Mouse (Mus musculus) yolk sac, embryonic 10.5 days (tissue): ENCODE measurements around the gene Tenm3.

Experiments used
- DNase-seq: peaks from one replicate; pipeline ENCODE4 v3.0.0-alpha.2; 2017; ENCODE audit warnings: low spot score

The Tenm3 gene

GRCm38 (mm10) chr8:48274566-48274965, 569.2 kb downstream of the Tenm3 start:
- no peak for DNase-seq

GRCm38 (mm10) chr8:48268638-48269037, 575.1 kb downstream of the Tenm3 start:
- no peak for DNase-seq

- DNase-seq: no peak
These were observed 583.5 kb downstream of the Tenm3 start for GRCm38 (mm10) chr8:48260265-48260664.

- DNase-seq: no peak
These were observed 583.9 kb downstream of the Tenm3 start for GRCm38 (mm10) chr8:48259832-48260231.

- DNase-seq: no peak
These were observed 599.9 kb downstream of the Tenm3 start for GRCm38 (mm10) chr8:48243876-48244275.

- no peak for DNase-seq
These were observed 602.7 kb downstream of the Tenm3 start for GRCm38 (mm10) chr8:48240917-48241531.

GRCm38 (mm10) chr8:48236968-48237367, 606.8 kb downstream of the Tenm3 start:
- no peak for DNase-seq

GRCm38 (mm10) chr8:48232927-48233326, 610.8 kb downstream of the Tenm3 start:
- no peak for DNase-seq

- DNase-seq: no peak
These were observed 611.9 kb downstream of the Tenm3 start for GRCm38 (mm10) chr8:48231882-48232281.

GRCm38 (mm10) chr8:48231389-48231788, 612.4 kb downstream of the Tenm3 start:
- no peak for DNase-seq

- no peak for DNase-seq
These were observed 615.1 kb downstream of the Tenm3 start for GRCm38 (mm10) chr8:48228676-48229075.

GRCm38 (mm10) chr8:48224753-48225152, 619.0 kb downstream of the Tenm3 start:
- DNase-seq: no peak

GRCm38 (mm10) chr8:48222429-48222769, 621.4 kb downstream of the Tenm3 start:
- peak; percentile 67 for DNase-seq

- DNase-seq: no peak
These were observed 621.9 kb downstream of the Tenm3 start for GRCm38 (mm10) chr8:48221724-48222428.

GRCm38 (mm10) chr8:48221304-48221703, 622.4 kb downstream of the Tenm3 start:
- no peak for DNase-seq

GRCm38 (mm10) chr8:48220529-48221181, 623.1 kb downstream of the Tenm3 start:
- DNase-seq: no peak

GRCm38 (mm10) chr8:48215071-48215501, 628.7 kb downstream of the Tenm3 start:
- DNase-seq: no peak

GRCm38 (mm10) chr8:48214386-48214785, 629.4 kb downstream of the Tenm3 start:
- no peak for DNase-seq

GRCm38 (mm10) chr8:48211931-48212330, 631.8 kb downstream of the Tenm3 start:
- DNase-seq: no peak

GRCm38 (mm10) chr8:48207567-48207966, 636.2 kb downstream of the Tenm3 start:
- DNase-seq: no peak

- no peak for DNase-seq
These were observed 636.8 kb downstream of the Tenm3 start for GRCm38 (mm10) chr8:48206922-48207321.

GRCm38 (mm10) chr8:48204838-48205345, 638.9 kb downstream of the Tenm3 start:
- no peak for DNase-seq
